Mouse (Mus musculus) macrophage (primary cell): Measurements from ENCODE around the gene Ptprj. TPM values are rescaled to one million over a fixed set of nuclear protein-coding genes. Genes with fewer than 3 reads are reported as not detected.

Source experiments
- H3K27ac ChIP-seq: fragments of 350-480 bp; formaldehyde crosslinking; 2 replicates; pipeline ENCODE4 v1.9.0; 2021
- H3K36me3 ChIP-seq: fragments of 350-480 bp; formaldehyde crosslinking; 2 replicates; pipeline ENCODE4 v1.9.0; 2021; ENCODE audit errors: inconsistent target
- H3K4me3 ChIP-seq: fragments of 350-480 bp; formaldehyde crosslinking; 2 replicates; pipeline ENCODE4 v1.9.0; 2021; ENCODE audit errors: inconsistent target
- H3K79me2 ChIP-seq: fragments of 350-480 bp; formaldehyde crosslinking; 2 replicates; pipeline ENCODE4 v1.9.0; 2021; ENCODE audit errors: inconsistent target
- WGBS: methylation state at CpG from one replicate; pipeline ENCODE4 v1.1.7; 2026; ENCODE audit warnings: inconsistent platforms; ENCODE audit not compliant: missing documents; 5-methylcytosine and 5-hydroxymethylcytosine counted together
- polyA plus RNA-seq: library from polyadenylated mRNA; stranded (reverse); fragments of 250-400 nt; gene quantifications from 3 replicates; pipeline ENCODE4 v1.2.4, GENCODE M21; 2018; ENCODE audit warnings: inconsistent platforms

The Ptprj gene
- polyA plus RNA-seq, 1 experiment from 2014 or later = 130 TPM

DNA sequence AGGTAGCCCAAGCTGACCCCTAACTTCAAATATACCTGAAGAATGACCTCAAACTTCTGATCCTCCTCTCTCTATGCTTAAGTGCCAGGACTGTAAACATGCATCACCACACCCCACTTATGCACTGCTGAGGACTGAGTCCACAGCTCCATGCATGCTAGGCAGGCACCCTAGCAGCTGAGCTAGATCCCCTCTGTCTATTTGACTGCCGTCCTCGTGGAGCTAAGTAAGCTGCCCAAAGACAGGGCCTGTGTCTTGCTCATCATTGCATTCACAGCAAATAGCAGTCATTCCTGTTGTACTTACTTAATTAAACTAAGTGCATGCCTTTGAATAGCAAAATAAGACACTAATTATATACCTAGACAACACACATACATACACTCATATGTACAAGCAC is 2.4 kb upstream of the Ptprj start:
- Histone ChIP-seq H3K79me2 (peaks cover 12% of the 10 kb centered on the region; the same call in 1 of the 2 replicates), H3K36me3 (no peaks in the 10 kb centered on the region), H3K4me3 (no peak overlapping the region), H3K27ac (no peak overlapping the region)
- 61% methylated on average over 2 of the region's 2 CpGs for WGBS

DNA sequence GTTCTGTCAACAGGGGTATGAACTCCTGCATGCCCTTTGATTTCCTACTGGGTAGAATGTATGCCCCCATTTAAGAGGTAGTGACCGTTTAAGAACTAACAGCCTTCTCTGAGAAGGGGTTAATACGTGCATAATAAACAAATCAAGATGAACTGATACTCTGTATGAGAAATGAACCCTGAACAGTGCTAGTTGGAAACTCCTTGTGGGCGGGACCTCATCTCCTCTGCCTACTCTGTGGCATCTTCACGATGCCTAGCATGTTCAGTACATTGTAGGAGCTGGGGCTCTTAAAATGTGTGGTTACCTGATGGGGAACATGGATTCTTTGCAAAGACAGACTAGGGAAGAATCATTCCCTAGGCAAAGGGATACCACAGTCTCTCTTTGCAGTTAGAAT is 1.9 kb upstream of the Ptprj start:
- Histone ChIP-seq H3K79me2 (peaks cover 14% of the 10 kb centered on the region), H3K36me3 (no peaks in the 10 kb centered on the region), H3K4me3 (no peak overlapping the region), H3K27ac (no peak overlapping the region)
- 88% methylated on average over 4 of the region's 4 CpGs for WGBS

DNA sequence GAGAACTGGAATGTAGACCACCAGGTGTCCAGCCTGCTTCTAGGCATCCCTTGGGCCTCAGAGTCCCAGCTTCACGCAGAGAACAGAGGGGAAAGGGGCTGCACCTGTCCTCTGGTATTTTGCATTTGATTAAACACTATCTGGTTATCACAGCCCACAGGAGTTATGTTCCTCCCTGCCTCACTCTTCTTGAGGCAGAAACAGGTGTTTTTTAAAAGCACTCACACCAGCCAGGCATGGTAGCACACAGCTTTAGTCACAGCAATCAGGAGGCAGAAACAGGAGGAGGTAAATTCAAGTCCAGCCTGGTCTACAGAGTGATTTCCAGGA is 1.3 kb upstream of the Ptprj start:
- peaks cover 20% of the 10 kb centered on the region for H3K79me2 ChIP-seq
- no peak overlapping the region for H3K27ac ChIP-seq
- H3K36me3 ChIP-seq = no peaks in the 10 kb centered on the region
- no peak overlapping the region for H3K4me3 ChIP-seq
- WGBS = 86% methylated on average over 1 of the region's 1 CpGs

DNA sequence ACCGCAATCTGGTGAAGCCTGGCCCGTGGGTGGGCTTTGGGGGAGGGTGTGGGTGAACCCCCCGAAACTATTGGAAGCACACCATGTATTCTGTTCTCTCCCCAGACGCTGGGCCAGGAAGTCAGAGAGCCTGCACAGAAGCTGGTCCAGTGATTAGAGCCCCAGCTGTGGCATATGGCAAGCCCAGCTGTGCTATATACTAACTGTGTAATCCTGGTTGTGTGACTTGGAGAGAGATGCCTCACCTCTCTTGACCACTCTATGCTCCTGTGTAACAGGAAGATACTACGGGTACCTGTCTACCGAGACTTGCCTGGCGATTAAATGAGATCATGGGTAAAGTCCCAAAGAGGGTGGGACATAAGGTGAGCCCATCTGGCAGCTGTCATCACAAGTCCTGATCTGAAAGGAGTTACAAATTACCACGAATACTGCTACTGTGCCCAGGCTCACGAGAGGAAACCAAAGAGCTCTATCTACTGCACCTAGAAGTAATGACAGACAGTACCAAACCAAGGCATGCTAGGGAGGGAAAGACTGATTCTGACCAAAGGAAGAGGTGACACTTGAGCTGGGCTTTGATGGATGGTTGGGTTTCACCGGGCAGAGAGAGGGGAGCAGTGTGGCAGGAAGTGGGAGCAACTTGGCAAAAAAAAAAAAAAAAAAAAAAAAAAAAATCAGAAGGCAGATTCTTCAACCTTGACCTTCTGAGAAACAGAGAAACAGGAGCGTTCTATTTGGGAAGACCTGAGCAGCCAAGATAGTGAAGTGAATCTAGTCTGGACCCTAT is 754 bp upstream of the Ptprj start:
- 31% methylated on average over 11 of the region's 11 CpGs for WGBS
- peak overlapping the region; percentile 24; the same call in 1 of the 2 replicates for H3K4me3 ChIP-seq
- peaks cover 25% of the 10 kb centered on the region for H3K79me2 ChIP-seq
- H3K36me3 ChIP-seq = no peaks in the 10 kb centered on the region
- H3K27ac ChIP-seq = 0 out of 2 replicates have a peak overlapping the region, but pooled peaks have one; percentile 19

DNA sequence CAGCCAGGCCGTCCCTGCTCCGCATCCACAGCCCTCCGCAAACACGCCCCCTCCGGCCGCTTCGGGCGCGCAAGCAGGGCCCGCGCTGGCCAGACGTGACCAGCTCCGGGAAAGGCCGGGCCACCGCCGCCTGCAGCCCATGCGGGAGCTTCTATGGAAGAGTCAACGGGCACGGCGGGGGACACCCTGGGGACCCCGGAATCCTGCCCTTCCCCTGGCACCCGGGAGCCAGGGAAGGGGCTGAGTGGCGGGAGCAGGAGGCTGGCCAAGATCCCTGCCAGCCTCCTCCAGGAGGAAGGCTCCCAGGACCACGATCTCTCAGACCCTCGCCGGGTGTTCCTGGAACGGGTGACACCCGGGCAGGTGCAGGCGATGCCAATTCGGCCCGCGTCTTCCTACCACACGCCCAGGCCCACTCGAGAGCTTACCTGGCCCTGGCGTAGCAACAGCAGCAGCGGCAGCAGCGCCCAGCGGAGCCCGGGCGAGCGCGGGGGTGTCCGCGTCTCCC is 665 bp downstream of the Ptprj start:
- no peaks in the 10 kb centered on the region for H3K36me3 ChIP-seq
- peak overlapping the region; percentile 97 for H3K27ac ChIP-seq
- peak overlapping the region; percentile 60 for H3K4me3 ChIP-seq
- H3K79me2 ChIP-seq = peaks cover 40% of the 10 kb centered on the region
- under 1% methylated on average over 33 of the region's 44 CpGs for WGBS

DNA sequence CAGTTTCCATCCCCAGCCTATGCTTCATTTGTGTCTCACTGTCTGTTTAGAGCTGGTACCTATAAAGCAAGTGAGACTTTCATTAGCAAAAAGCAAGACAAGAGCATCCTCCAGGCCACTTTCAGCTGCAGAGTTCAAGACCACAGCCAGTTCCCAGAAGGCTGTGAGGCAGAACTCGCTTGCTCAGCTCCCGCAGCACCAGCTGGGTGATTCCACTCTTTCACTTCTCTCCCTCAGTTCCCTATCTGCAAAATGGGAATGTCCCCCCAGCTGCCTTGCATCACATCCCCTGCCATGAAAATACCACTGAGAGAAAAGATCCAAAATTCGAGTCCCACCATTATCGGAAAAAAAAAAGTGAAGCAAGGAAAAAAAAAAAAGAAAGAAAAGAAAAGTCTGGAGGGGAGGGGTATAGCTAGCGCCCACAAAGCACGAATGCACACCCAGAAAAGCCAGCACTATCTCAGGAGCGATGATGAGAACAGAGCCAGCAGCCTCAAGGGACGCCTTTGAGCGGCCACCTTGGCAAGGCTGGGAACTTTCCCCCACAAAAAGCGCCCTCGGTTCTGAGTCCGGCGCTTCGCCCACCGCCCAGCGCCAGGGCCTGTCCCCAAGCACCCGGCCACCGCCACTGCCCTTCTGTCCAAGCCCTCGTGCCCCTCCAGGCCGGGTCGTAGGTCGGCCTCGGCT is 1.3 kb downstream of the Ptprj start:
- 0% methylated on average over 23 of the region's 23 CpGs for WGBS
- H3K79me2 ChIP-seq = peaks cover 44% of the 10 kb centered on the region

DNA sequence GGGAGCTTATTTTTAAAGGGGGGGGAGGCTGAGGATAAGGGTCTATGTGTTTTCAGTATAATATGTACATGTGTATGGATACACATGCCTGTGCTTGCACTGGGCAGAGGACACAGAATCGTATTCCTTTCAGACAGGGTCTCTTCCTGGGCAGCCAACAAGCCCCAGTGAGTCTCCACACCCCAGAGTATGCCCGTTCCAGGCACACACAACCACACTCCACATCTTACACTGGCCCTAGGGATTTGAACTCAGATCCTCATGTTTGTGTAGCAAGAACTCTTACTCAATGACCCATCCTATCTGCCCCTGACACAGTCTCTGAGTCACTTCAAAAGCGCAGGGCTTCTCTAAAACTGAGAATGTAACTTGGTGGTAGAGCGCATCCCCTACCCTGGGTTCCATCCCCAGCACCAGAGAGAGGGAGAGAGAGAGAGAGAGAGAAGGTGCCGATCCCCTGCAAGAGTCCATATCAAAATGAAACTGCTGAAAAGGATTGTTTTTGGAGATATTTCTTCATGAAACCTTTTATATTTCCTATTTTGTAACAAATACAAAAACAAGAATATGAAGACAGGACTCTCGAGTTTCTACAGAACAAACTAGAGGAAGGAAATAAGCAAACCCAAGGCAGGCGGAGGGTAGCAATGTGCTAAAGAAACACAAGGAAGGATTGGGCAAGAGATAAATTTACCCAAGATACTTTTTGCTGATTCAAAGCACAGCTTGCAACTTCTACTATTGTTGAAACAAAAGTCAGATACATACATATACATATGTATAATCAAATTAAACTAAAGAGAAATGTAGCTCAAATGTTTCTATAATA is 2.8 kb downstream of the Ptprj start:
- H3K79me2 ChIP-seq = peaks cover 58% of the 10 kb centered on the region
- H3K4me3 ChIP-seq = peak overlapping the region; percentile 16
- peak overlapping the region; percentile 97 for H3K27ac ChIP-seq
- no peaks in the 10 kb centered on the region for H3K36me3 ChIP-seq
- WGBS = 22% methylated on average over 7 of the region's 7 CpGs

More for the DNA sequence above, 1.3 kb downstream of the Ptprj start:
- H3K4me3 ChIP-seq = peak overlapping the region; percentile 60
- no peaks in the 10 kb centered on the region for H3K36me3 ChIP-seq
- peak overlapping the region; percentile 97 for H3K27ac ChIP-seq

DNA sequence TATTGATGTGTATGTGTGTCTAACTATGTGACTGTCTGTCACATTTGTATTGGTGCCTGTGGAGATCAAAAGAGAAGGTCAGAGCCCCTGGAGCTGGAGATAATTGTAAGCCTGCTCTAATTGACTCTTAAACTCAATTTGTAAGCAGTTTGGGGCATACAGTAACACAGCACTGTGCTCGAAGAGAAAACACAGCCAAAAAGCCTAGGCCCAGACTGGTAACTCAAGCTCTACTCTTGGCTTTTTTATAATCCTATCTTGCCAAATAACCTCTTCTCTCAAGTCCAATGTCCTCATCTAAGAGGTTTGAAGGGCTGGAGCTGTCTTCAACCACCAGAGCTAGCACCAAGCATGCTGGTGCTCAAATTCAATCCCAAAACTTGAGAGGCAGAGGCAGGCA is 3.5 kb downstream of the Ptprj start:
- WGBS = 100% methylated on average over 1 of the region's 1 CpGs
- peaks cover 66% of the 10 kb centered on the region for H3K79me2 ChIP-seq
- H3K27ac ChIP-seq = peak overlapping the region; percentile 97
- H3K36me3 ChIP-seq = no peaks in the 10 kb centered on the region
- peak overlapping the region; percentile 16 for H3K4me3 ChIP-seq

DNA sequence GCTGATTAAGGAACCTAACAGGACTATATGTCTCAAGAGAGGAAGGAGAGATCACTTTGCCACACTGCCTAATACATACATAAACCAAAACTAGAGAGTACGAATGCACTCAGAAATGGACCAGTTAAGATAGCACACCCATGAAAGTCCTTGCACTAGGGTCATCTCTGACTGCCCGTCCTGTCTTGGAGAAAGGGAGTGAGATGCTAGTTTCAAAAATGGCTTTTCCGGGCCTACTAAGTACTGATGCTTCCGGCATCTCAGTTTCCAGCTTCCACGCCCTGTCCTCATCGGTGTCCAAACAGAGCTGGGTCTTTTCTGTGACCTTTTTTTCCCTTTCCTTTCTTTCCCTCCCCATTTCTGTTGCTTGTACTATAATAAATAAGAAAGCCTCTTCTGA is 4.0 kb downstream of the Ptprj start:
- 92% methylated on average over 6 of the region's 6 CpGs for WGBS
- Histone ChIP-seq H3K36me3 (no peaks in the 10 kb centered on the region), H3K79me2 (peaks cover 71% of the 10 kb centered on the region), H3K4me3 (no peak overlapping the region), H3K27ac (peak overlapping the region; percentile 97)

DNA sequence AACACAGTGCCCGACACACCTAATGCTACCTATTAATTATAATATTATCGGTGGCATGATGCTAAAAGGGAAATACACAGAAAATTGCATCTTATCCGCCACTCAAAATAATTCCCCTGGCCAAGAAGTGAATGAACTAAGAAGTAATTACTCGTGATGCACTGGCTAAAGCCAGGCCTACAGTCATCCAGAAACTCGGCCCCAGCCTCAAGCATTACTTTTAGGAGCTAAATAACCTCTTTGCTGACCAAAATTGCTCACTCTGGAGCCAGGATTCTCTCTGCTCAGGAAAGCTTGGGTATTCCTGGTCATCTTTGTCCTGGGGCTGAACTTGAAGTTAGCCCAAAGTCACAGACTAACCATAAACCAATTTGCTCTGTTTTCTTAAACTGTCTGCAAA is 4.7 kb downstream of the Ptprj start:
- H3K27ac ChIP-seq = peak overlapping the region; percentile 97
- H3K4me3 ChIP-seq = no peak overlapping the region
- no peaks in the 10 kb centered on the region for H3K36me3 ChIP-seq
- WGBS = 88% methylated on average over 5 of the region's 5 CpGs
- peaks cover 78% of the 10 kb centered on the region for H3K79me2 ChIP-seq

DNA sequence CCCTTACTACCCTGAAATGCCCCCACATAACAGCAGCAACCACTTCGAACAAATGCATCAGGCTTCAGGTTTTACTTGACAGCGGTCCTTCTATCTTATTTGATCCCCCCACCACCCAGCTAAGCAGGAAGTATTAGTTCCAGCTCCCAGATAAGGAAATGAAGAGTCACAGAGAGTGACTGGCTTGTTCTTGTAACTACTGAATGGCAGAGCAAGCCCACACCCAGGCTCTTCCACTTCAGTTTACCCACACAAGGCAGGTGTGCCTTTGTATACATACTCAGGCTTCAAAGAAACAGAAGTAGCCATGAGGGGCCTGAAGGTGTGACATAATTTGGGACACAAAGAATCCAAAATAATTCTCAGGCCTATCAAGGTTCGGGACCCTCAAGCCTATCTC is 5.3 kb downstream of the Ptprj start:
- Histone ChIP-seq H3K79me2 (peaks cover 84% of the 10 kb centered on the region), H3K36me3 (no peaks in the 10 kb centered on the region), H3K4me3 (no peak overlapping the region), H3K27ac (peak overlapping the region; percentile 97)
- WGBS = 31% methylated on average over 3 of the region's 3 CpGs

DNA sequence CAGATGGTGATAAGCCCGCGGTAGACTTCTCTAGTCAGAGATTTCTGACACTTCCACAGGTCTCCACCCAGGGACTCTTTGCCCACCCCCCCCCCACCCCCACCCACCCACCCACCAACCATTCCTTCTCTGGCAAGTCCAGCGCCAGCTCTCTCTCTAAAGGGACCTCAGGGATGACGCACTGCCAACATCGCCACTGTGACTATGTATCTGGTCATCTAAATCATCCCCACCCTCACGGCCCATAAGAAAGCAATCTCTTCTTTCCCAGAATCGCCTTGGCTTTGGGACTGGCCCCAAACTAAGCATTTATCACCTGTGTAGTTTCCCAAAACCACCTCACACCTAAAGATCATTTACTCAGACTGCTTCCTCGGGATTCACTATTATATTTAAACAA is 5.9 kb downstream of the Ptprj start:
- H3K27ac ChIP-seq = peak overlapping the region; percentile 97
- 39% methylated on average over 7 of the region's 8 CpGs for WGBS
- no peaks in the 10 kb centered on the region for H3K36me3 ChIP-seq
- H3K4me3 ChIP-seq = no peak overlapping the region
- peaks cover 86% of the 10 kb centered on the region for H3K79me2 ChIP-seq

DNA sequence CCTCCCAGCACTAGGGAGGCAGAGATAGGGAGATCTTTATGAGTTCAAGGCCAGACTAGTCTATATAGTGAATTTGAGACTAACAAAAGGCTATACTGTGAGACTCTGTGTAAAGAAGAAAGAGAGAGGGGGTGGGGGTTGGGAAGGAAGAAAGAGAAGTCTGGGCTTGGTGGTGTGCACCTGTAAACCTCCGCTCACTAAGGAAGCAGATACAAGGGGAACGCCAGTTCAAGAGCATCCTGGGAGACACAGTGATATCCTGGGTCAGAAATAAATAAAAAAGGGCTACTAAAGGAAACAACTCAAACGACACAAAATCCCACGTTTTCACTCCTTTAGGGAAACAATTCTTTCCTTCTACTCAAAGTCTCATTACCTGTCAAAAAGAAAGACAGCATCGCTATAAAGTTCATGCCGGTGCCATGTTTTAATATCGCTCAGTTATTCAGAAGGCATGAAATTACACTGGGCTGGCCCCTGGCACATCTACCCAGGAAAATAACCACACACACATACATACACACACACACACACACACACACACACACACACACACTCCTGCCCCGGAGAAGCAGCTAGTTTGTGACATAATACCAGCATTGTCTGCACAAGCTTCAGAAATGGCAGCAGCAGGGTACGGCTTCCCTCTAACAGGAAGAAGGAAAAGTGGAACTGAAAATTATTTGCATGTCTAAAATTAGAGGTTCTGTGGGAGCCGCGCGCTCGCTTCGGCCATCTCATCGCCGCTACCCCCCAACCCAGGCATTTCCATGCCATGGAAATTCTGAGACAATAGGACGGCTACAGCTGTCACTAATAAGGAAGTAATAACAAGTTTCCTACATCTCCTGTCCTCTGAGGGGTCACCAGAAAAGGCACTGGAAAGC is 6.6 kb downstream of the Ptprj start:
- Histone ChIP-seq H3K36me3 (no peaks in the 10 kb centered on the region), H3K27ac (peak overlapping the region; percentile 97), H3K4me3 (no peak overlapping the region), H3K79me2 (peaks cover 88% of the 10 kb centered on the region)
- WGBS = 19% methylated on average over 17 of the region's 17 CpGs

DNA sequence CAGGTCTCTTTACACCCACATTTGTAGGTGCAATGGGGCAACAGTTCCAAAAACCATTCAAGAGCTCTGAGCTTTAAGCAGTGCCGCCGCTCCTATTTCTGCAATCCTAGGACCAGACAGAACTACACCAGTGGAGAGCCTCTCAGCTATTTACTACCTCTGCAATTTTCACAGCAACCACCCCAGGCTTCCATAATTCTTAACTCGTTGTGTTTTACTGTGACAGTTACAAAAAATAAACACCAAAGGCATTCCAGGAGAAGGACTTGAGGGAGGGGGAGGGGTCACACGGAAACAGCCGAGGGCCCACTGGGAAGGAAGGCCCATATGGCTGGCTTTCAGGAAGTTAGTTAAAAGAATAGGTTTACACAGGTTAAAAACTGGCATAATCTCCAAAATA is 8.3 kb downstream of the Ptprj start:
- Histone ChIP-seq H3K36me3 (no peaks in the 10 kb centered on the region), H3K79me2 (peaks cover 98% of the 10 kb centered on the region), H3K4me3 (no peak overlapping the region), H3K27ac (no peak overlapping the region)
- WGBS = 66% methylated on average over 5 of the region's 5 CpGs
